Comparison of ENCODE assay signal across 9 mouse cellular contexts in the genomic region with DNA sequence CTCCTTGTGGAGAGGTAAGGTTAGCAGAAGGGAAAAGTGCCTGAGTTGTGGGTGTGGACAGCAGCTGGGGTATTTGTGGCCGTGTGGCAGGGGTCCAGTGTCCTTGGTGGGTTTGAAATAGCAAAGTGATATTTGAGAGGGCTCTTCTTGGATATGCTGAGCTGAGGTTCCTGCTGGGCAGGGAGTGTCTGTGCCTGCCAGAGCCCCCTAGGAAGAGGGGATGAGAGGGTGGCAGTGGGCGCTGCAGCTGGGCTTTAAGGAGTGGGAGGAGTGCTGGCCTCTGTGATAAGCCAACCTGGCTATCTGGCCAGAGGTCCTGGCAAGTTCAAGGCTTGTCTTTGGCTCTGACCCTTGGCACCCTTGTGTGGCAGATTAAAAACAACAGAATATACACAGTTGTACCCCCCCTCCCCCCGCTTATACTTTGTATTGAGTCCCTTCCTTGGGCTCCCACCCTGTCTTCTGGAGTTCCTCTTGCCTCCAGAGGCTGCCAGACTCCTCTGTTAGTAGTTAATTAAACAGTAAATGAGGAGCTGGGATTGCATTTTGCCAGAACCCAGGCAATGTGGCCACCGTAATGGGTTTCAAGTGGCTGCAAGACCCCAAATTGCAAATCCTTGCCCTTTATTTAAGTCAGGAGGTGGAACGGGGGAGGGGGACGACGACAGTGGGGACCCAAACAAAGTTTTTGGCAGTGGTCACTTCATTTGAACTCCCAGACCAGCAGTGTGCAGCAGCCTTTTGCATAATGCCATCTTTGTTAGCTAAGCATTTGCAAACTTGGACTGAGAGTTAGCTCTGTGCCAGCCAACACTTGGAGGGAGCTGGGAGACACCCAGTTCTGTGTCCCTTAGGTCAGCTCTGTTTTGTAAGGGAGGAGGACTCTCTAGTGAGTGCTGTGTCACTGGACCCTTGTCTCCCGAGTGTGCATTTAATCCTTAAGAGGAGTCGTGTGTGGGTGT. TPM values are rescaled to one million over a fixed set of nuclear protein-coding genes. Genes with fewer than 3 reads are reported as not detected.
DNase-seq lines count a peak whose midpoint lies in the region; ATAC-seq and TF ChIP-seq lines count a peak whose summit lies in the region.
"Had no signal": no experiment of that assay in that cellular context is flagged by ENCODE, and none has a peak within 500 bp of the region (broad histone marks: within the 10 kb centered on the region; RNA-seq: fewer than 3 reads in every experiment).

No protein-coding gene starts in this region.

- no peaks in the 10 kb centered on the region for H3K9me3 ChIP-seq in intestine, embryonic 15.5 days
- H3K9me3 ChIP-seq in intestine, postnatal 0 days (ENCODE audit: control insufficient read depth), result no peaks in the 10 kb centered on the region
- no peaks in the 10 kb centered on the region for H3K9me3 ChIP-seq in embryonic facial prominence, embryonic 14.5 days (ENCODE audit: control insufficient read depth, low read length)
- no peaks in the 10 kb centered on the region for H3K9me3 ChIP-seq in heart, embryonic 10.5 days
- no peaks in the 10 kb centered on the region for H3K9me3 ChIP-seq in limb, embryonic 10.5 days (replicated peaks)
- no peaks in the 10 kb centered on the region for H3K9me3 ChIP-seq in neural tube, embryonic 12.5 days

- no peak overlapping the region for H3K4me2 ChIP-seq in intestine, embryonic 15.5 days (replicated peaks)
- no peak overlapping the region for H3K4me2 ChIP-seq in intestine, postnatal 0 days (replicated peaks; ENCODE audit: low read depth)
- H3K4me2 ChIP-seq in embryonic facial prominence, embryonic 14.5 days (ENCODE audit: low read depth, low read length), result peak overlapping the region; percentile 10; the same call in 1 of the 2 replicates
- H3K4me2 ChIP-seq in neural tube, embryonic 12.5 days (replicated peaks), result peak overlapping the region; percentile 18; the same call in 1 of the 2 replicates
- H3K4me2 ChIP-seq: lung, embryonic 14.5 days had no signal

- no peak overlapping the region for H3K9ac ChIP-seq in intestine, embryonic 15.5 days
- H3K9ac ChIP-seq in intestine, postnatal 0 days (ENCODE audit: low read depth, low read length), result no peak overlapping the region
- H3K9ac ChIP-seq in embryonic facial prominence, embryonic 14.5 days (ENCODE audit: low read depth, low read length), result peak overlapping the region; percentile 37; the same call in 1 of the 2 replicates
- H3K9ac ChIP-seq in neural tube, embryonic 12.5 days, result 0 out of 2 replicates have a peak overlapping the region, but pooled peaks have one; percentile 3
- H3K9ac ChIP-seq: lung, embryonic 14.5 days had no signal

- no peak for ATAC-seq in intestine, embryonic 15.5 days
- no peak for ATAC-seq in intestine, postnatal 0 days
- peak; percentile 20; the same call in 1 of the 2 replicates for ATAC-seq in embryonic facial prominence, embryonic 14.5 days (ENCODE audit: low read depth)
- ATAC-seq in neural tube, embryonic 12.5 days (ENCODE audit: low FRiP score, low read depth), result no peak

- WGBS in intestine, embryonic 15.5 days, result 70% methylated on average over 9 of the region's 9 CpGs
- 71% methylated on average over 9 of the region's 9 CpGs for WGBS in intestine, postnatal 0 days
- WGBS in embryonic facial prominence, embryonic 14.5 days, result 58% methylated on average over 9 of the region's 9 CpGs
- 65% methylated on average over 9 of the region's 9 CpGs for WGBS in heart, embryonic 10.5 days
- WGBS in limb, embryonic 10.5 days, result 72% methylated on average over 9 of the region's 9 CpGs
- 76% methylated on average over 9 of the region's 9 CpGs for WGBS in neural tube, embryonic 12.5 days

- TF ChIP-seq CTCF in intestine, postnatal 0 days (IDR thresholded peaks at IDR 0.05; ENCODE audit: low read depth), result no peak

- 0 out of 2 replicates have a peak overlapping the region, but pooled peaks have one; percentile 22 for H3K27ac ChIP-seq in intestine, embryonic 15.5 days
- no peak overlapping the region for H3K27ac ChIP-seq in intestine, postnatal 0 days (ENCODE audit: low read depth, low read length)
- H3K27ac ChIP-seq in embryonic facial prominence, embryonic 14.5 days (replicated peaks; ENCODE audit: low read depth, low read length), result no peak overlapping the region
- H3K27ac ChIP-seq in heart, embryonic 10.5 days, result peak overlapping the region; percentile 42; the same call in 1 of the 2 replicates
- H3K27ac ChIP-seq in limb, embryonic 10.5 days, result peak overlapping the region; percentile 19; the same call in 1 of the 2 replicates
- no peak overlapping the region for H3K27ac ChIP-seq in neural tube, embryonic 12.5 days

- H3K36me3 ChIP-seq in intestine, embryonic 15.5 days, result peaks cover 52% of the 10 kb centered on the region
- H3K36me3 ChIP-seq in intestine, postnatal 0 days (ENCODE audit: control insufficient read depth, insufficient read depth), result peaks cover 59% of the 10 kb centered on the region
- peaks cover 99% of the 10 kb centered on the region for H3K36me3 ChIP-seq in embryonic facial prominence, embryonic 14.5 days (ENCODE audit: control insufficient read depth, insufficient read depth, low read length)
- peaks cover 96% of the 10 kb centered on the region for H3K36me3 ChIP-seq in heart, embryonic 10.5 days
- peaks cover 100% of the 10 kb centered on the region for H3K36me3 ChIP-seq in limb, embryonic 10.5 days
- peaks cover 98% of the 10 kb centered on the region for H3K36me3 ChIP-seq in neural tube, embryonic 12.5 days

- peaks cover 13% of the 10 kb centered on the region for H3K4me1 ChIP-seq in intestine, embryonic 15.5 days (replicated peaks)
- H3K4me1 ChIP-seq in intestine, postnatal 0 days (replicated peaks; ENCODE audit: control insufficient read depth, insufficient read depth, low read length), result no peaks in the 10 kb centered on the region
- H3K4me1 ChIP-seq in embryonic facial prominence, embryonic 14.5 days (ENCODE audit: control insufficient read depth, insufficient read depth, low read length), result peaks cover 11% of the 10 kb centered on the region
- peaks cover 52% of the 10 kb centered on the region for H3K4me1 ChIP-seq in heart, embryonic 10.5 days
- H3K4me1 ChIP-seq in limb, embryonic 10.5 days, result peaks cover 72% of the 10 kb centered on the region
- peaks cover 67% of the 10 kb centered on the region for H3K4me1 ChIP-seq in neural tube, embryonic 12.5 days

- peak; percentile 16 for DNase-seq in embryonic facial prominence, embryonic 14.5 days (ENCODE audit: low spot score)
- no peak for DNase-seq in heart, embryonic 10.5 days (ENCODE audit: low spot score)
- DNase-seq in limb, embryonic 10.5 days (ENCODE audit: low spot score), result no peak
- no peak for DNase-seq in retina, embryonic 14.5 days (ENCODE audit: low spot score)
- no peak for DNase-seq in embryo, embryonic 10.5 days (ENCODE audit: low spot score)
- DNase-seq: lung, embryonic 14.5 days had no signal

- no peak overlapping the region for H3K4me3 ChIP-seq in intestine, embryonic 15.5 days (replicated peaks)
- no peak overlapping the region for H3K4me3 ChIP-seq in intestine, postnatal 0 days (ENCODE audit: low read depth, low read length)
- no peak overlapping the region for H3K4me3 ChIP-seq in embryonic facial prominence, embryonic 14.5 days (ENCODE audit: low read depth, low read length)
- H3K4me3 ChIP-seq in heart, embryonic 10.5 days, result no peak overlapping the region
- 0 out of 2 replicates have a peak overlapping the region, but pooled peaks have one; percentile 1 for H3K4me3 ChIP-seq in limb, embryonic 10.5 days
- H3K4me3 ChIP-seq in neural tube, embryonic 12.5 days, result no peak overlapping the region

- H3K27me3 ChIP-seq in intestine, embryonic 15.5 days (replicated peaks), result no peaks in the 10 kb centered on the region
- no peaks in the 10 kb centered on the region for H3K27me3 ChIP-seq in intestine, postnatal 0 days (replicated peaks; ENCODE audit: control insufficient read depth, insufficient read depth, low read length)
- no peaks in the 10 kb centered on the region for H3K27me3 ChIP-seq in embryonic facial prominence, embryonic 14.5 days (replicated peaks; ENCODE audit: control insufficient read depth, insufficient read depth, low read length)
- H3K27me3 ChIP-seq in heart, embryonic 10.5 days (ENCODE audit: insufficient read depth, poor library complexity, severe bottlenecking), result no peaks in the 10 kb centered on the region
- no peaks in the 10 kb centered on the region for H3K27me3 ChIP-seq in limb, embryonic 10.5 days (ENCODE audit: low read depth, poor library complexity, severe bottlenecking)
- no peaks in the 10 kb centered on the region for H3K27me3 ChIP-seq in neural tube, embryonic 12.5 days (replicated peaks)

RNA-seq across cellular contexts. Expression of a gene that starts 11.2 kb away (rescaled TPM):
- polyA plus RNA-seq in intestine, embryonic 15.5 days (2015; fragmentation: Nextera tagmentation; extraction: Ambion mirVana), result 83.7 and 86.0 TPM in 2 replicates
- 42.8 and 45.2 TPM in 2 replicates for polyA plus RNA-seq in intestine, postnatal 0 days (2015; fragmentation: Nextera tagmentation; extraction: Ambion mirVana)
- polyA plus RNA-seq in embryonic facial prominence, embryonic 14.5 days (2014; fragmentation: Nextera tagmentation; extraction: Ambion mirVana), result 72.9 and 88.2 TPM in 2 replicates
- polyA plus RNA-seq in heart, embryonic 10.5 days (2016; fragmentation: Nextera tagmentation; extraction: Ambion mirVana), result 69.6 and 139 TPM in 2 replicates
- 225 and 250 TPM in 2 replicates for polyA plus RNA-seq in limb, embryonic 10.5 days (2016; fragmentation: Nextera tagmentation; extraction: Ambion mirVana)
- 308 and 332 TPM in 2 replicates for polyA plus RNA-seq in neural tube, embryonic 12.5 days (2016; fragmentation: Nextera tagmentation; extraction: Ambion mirVana)

Comparison
In these comparisons a context has a peak if more than half of its experiments do, and no peak if none do; other contexts are left out.
1. H3K27ac ChIP-seq: peak in intestine, embryonic 15.5 days (single experiment), heart, embryonic 10.5 days (single experiment) and limb, embryonic 10.5 days (single experiment); none in intestine, postnatal 0 days (single experiment), embryonic facial prominence, embryonic 14.5 days (single experiment) and neural tube, embryonic 12.5 days (single experiment).
2. H3K4me2 ChIP-seq: peak in embryonic facial prominence, embryonic 14.5 days (single experiment) and neural tube, embryonic 12.5 days (single experiment); none in intestine, embryonic 15.5 days (single experiment) and intestine, postnatal 0 days (single experiment).
3. H3K9ac ChIP-seq: peak in embryonic facial prominence, embryonic 14.5 days (single experiment) and neural tube, embryonic 12.5 days (single experiment); none in intestine, embryonic 15.5 days (single experiment) and intestine, postnatal 0 days (single experiment).